Mouse (Mus musculus) stomach, postnatal 0 days (tissue): ENCODE measurements around the gene Lct.

Experiments used
- CTCF ChIP-seq: IDR thresholded peaks from 2 replicates; pipeline ENCODE4 v1.5.1; 2016; ENCODE audit warnings: antibody characterized with exemption, low read depth, mild to moderate bottlenecking, moderate library complexity
- EP300 ChIP-seq: optimal IDR thresholded peaks from 2 replicates; pipeline ENCODE3; 2016; ENCODE audit warnings: antibody characterized with exemption

DNA sequence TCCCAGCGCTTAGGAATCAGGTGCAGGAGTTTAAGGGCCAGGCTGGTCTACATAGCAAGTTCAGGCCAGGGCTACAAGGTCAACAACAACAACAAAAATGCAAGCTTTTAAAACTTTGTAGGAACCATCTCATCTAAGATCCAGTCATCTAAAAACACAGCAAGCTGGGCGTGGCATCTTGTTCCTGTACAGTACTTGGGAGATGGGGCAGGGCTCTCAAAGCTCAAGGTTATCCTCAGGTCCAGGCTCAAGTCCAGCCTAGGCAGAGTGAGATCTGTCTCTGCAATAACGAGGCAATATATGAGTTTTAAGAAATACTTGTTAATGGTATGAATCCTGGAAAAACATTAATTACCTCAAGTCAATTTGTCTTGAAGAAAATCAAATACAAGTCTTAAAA, 49.6 kb downstream of the Lct start:
- TF ChIP-seq CTCF (no peak), EP300 (no peak)
